Mouse (Mus musculus) heart, embryonic 13.5 days (tissue): Measurements from ENCODE around the gene Ttll3. TPM values are rescaled to one million over a fixed set of nuclear protein-coding genes. Genes with fewer than 3 reads are reported as not detected.

Experiments used
- ATAC-seq: fragments of 200-750 bp; cut with Nextera tagmentation; 2 replicates; pipeline ENCODE4 v1.8.0; 2017; ENCODE audit warnings: moderate TSS enrichment; ENCODE audit not compliant: insufficient number of reproducible peaks, low FRiP score, low TSS enrichment; ENCODE audit errors: extremely low read depth
- H3K27ac ChIP-seq: fragments of 300-500 bp; sonication (generic); replicated peaks from 2 replicates; pipeline ENCODE4 v1.5.1; 2015; ENCODE audit warnings: moderate library complexity, mild to moderate bottlenecking, inconsistent platforms
- H3K27me3 ChIP-seq: fragments of 300-500 bp; sonication (generic); replicated peaks from 2 replicates; pipeline ENCODE4 v1.6.1; 2015; ENCODE audit warnings: mild to moderate bottlenecking, inconsistent platforms
- H3K36me3 ChIP-seq: fragments of 300-500 bp; sonication (generic); 2 replicates; pipeline ENCODE4 v1.6.1; 2015; ENCODE audit warnings: mild to moderate bottlenecking, inconsistent platforms
- H3K4me1 ChIP-seq: fragments of 300-500 bp; sonication (generic); 2 replicates; pipeline ENCODE4 v1.6.1; 2015; ENCODE audit warnings: inconsistent platforms
- H3K4me2 ChIP-seq: fragments of 300-500 bp; sonication (generic); 2 replicates; pipeline ENCODE4 v1.6.1; 2015; ENCODE audit warnings: inconsistent platforms, mild to moderate bottlenecking, moderate library complexity
- H3K4me3 ChIP-seq: fragments of 300-500 bp; sonication (generic); 2 replicates; pipeline ENCODE4 v1.5.1; 2015; ENCODE audit warnings: moderate library complexity, mild to moderate bottlenecking, inconsistent platforms
- H3K9ac ChIP-seq: fragments of 300-500 bp; sonication (generic); 2 replicates; pipeline ENCODE4 v1.6.1; 2015; ENCODE audit warnings: inconsistent platforms, mild to moderate bottlenecking, moderate library complexity
- H3K9me3 ChIP-seq: fragments of 300-500 bp; sonication (generic); 2 replicates; pipeline ENCODE4 v1.6.1; 2016; ENCODE audit warnings: inconsistent platforms
- WGBS: fragments of 180-500 bp; shearing (Covaris S2); methylation state at CpG from one replicate; pipeline ENCODE4 v1.1.7; 2015; ENCODE audit warnings: mixed read lengths; 5-methylcytosine and 5-hydroxymethylcytosine counted together
- polyA plus RNA-seq: library from polyadenylated mRNA; unstranded; fragments of >200 nt; fragmentation: Nextera tagmentation; extraction: Ambion mirVana; gene quantifications from 2 replicates; pipeline ENCODE4 v1.2.1, GENCODE M21; 2015

Gene Ttll3
- polyA plus RNA-seq, 1 experiment from 2014 or later, result 2.0 TPM

DNA sequence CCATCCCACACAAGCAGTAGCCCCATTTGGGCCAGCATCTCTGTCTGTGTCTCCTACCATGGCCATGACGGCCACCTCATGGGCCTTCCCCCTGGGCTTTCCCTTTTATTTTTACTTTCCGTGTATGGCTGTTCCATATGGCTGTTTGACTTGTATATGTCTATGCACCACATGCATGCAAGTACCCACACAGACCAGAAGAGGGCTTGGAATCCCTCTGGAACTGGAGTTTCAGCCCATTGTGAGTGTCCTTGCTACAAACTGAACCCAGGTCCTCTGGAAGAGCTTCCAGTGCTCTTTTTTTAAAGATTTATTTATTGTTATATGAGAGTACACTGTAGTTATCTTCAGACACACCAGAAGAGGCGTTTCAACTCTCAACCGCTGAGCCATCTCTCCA is 27.6 kb upstream of the Ttll3 start:
- Histone ChIP-seq H3K36me3 (peaks cover 4% of the 10 kb centered on the region), H3K27ac (no peak overlapping the region), H3K4me3 (no peak overlapping the region), H3K9me3 (no peaks in the 10 kb centered on the region), H3K4me1 (no peaks in the 10 kb centered on the region), H3K9ac (no peak overlapping the region), H3K27me3 (no peaks in the 10 kb centered on the region; the same call in 1 of the 2 replicates), H3K4me2 (no peak overlapping the region)
- 60% methylated on average over 4 of the region's 4 CpGs for WGBS
- no peak for ATAC-seq

- no peak for ATAC-seq
- no peak overlapping the region for H3K9ac ChIP-seq
- H3K4me1 ChIP-seq, result no peaks in the 10 kb centered on the region
- H3K4me2 ChIP-seq, result no peak overlapping the region
- peaks cover 12% of the 10 kb centered on the region for H3K36me3 ChIP-seq
- H3K4me3 ChIP-seq, result no peak overlapping the region
- H3K9me3 ChIP-seq, result no peaks in the 10 kb centered on the region
- WGBS, result 80% methylated on average over 1 of the region's 1 CpGs
- no peaks in the 10 kb centered on the region; the same call in 1 of the 2 replicates for H3K27me3 ChIP-seq
- H3K27ac ChIP-seq, result no peak overlapping the region
Observed at GRCm38 (mm10) chr6:113362241-113362640, 26.8 kb upstream of the Ttll3 start.

DNA sequence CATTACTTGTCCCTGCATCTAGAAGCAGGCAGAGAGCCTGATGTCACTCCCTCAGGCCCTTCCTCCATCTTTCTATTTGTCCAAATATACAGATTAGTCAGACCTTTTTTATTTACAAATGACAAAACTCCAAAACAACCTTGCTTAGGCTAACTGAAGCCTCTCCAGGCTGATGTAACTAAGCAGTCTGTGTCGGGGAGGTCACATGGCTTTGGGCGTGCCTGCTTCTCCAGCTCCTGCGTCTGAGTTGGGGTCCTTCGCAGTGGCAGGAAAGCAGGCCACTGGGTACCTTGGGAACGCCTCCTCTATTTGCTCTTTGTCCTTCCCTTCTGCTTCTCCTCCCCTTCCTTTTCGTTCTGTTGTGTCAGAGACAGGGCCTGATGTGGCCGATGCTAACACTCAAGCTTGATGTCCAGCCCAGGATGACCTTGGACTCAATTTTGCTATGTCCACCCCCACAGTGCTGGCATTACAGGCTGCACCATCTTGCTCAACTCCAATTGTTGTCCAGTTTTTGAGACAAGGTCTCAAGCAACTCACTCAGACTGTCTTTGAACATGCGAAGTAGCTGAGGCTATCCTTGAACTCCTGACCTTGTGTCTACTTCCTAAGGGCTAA is 24.4 kb upstream of the Ttll3 start:
- peaks cover 34% of the 10 kb centered on the region for H3K36me3 ChIP-seq
- no peak for ATAC-seq
- H3K9me3 ChIP-seq, result no peaks in the 10 kb centered on the region
- H3K4me3 ChIP-seq, result no peak overlapping the region
- no peak overlapping the region for H3K9ac ChIP-seq
- H3K4me1 ChIP-seq, result no peaks in the 10 kb centered on the region
- 59% methylated on average over 8 of the region's 8 CpGs for WGBS
- no peak overlapping the region for H3K4me2 ChIP-seq
- H3K27me3 ChIP-seq, result no peaks in the 10 kb centered on the region
- H3K27ac ChIP-seq, result no peak overlapping the region

- 86% methylated on average over 6 of the region's 6 CpGs for WGBS
- ATAC-seq, result no peak
- peaks cover 54% of the 10 kb centered on the region for H3K36me3 ChIP-seq
Observed at GRCm38 (mm10) chr6:113366639-113367038, 22.4 kb upstream of the Ttll3 start.

GRCm38 (mm10) chr6:113367574-113367973 is 21.5 kb upstream of the Ttll3 start:
- Histone ChIP-seq H3K27me3 (no peaks in the 10 kb centered on the region), H3K4me1 (no peaks in the 10 kb centered on the region), H3K36me3 (peaks cover 64% of the 10 kb centered on the region), H3K9me3 (no peaks in the 10 kb centered on the region), H3K4me2 (no peak overlapping the region), H3K9ac (no peak overlapping the region), H3K27ac (no peak overlapping the region), H3K4me3 (no peak overlapping the region)
- no peak for ATAC-seq
- WGBS, result 95% methylated on average over 1 of the region's 1 CpGs

More at GRCm38 (mm10) chr6:113366639-113367038, 22.4 kb upstream of the Ttll3 start:
- H3K27ac ChIP-seq, result no peak overlapping the region
- H3K27me3 ChIP-seq, result no peaks in the 10 kb centered on the region
- no peak overlapping the region for H3K4me2 ChIP-seq
- H3K9ac ChIP-seq, result no peak overlapping the region
- H3K4me3 ChIP-seq, result no peak overlapping the region
- H3K9me3 ChIP-seq, result no peaks in the 10 kb centered on the region
- H3K4me1 ChIP-seq, result no peaks in the 10 kb centered on the region

GRCm38 (mm10) chr6:113368124-113368523 is 20.9 kb upstream of the Ttll3 start:
- 76% methylated on average over 7 of the region's 7 CpGs for WGBS
- H3K4me1 ChIP-seq, result no peaks in the 10 kb centered on the region
- ATAC-seq, result no peak
- H3K9ac ChIP-seq, result no peak overlapping the region
- H3K27ac ChIP-seq, result no peak overlapping the region
- H3K27me3 ChIP-seq, result no peaks in the 10 kb centered on the region
- H3K4me2 ChIP-seq, result no peak overlapping the region
- H3K36me3 ChIP-seq, result peaks cover 69% of the 10 kb centered on the region
- no peak overlapping the region for H3K4me3 ChIP-seq
- no peaks in the 10 kb centered on the region for H3K9me3 ChIP-seq

DNA sequence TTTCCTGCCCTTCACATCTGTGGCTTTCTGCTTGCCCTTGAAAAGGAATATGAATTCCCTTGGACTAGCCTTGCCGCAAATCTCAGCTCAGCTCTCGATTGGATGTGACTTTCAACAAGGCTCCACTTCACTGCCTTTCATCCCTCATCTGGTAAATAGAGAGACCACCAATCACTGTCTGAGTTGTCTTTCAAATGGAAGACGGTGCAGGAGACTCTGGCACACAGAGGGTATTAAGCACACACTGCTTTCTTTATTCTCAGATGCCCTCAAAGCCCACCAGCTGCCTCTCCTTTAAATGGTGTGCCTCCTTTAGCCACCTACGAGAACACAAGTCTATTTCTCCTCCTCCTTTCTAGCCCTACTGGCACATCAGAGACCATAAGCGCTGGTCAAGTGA is 20.5 kb upstream of the Ttll3 start:
- 85% methylated on average over 5 of the region's 5 CpGs for WGBS
- H3K9ac ChIP-seq, result no peak overlapping the region
- no peaks in the 10 kb centered on the region for H3K9me3 ChIP-seq
- H3K27me3 ChIP-seq, result no peaks in the 10 kb centered on the region
- peaks cover 74% of the 10 kb centered on the region for H3K36me3 ChIP-seq
- no peak overlapping the region for H3K4me2 ChIP-seq
- no peak overlapping the region for H3K27ac ChIP-seq
- H3K4me1 ChIP-seq, result no peaks in the 10 kb centered on the region
- no peak overlapping the region for H3K4me3 ChIP-seq
- no peak for ATAC-seq

- Histone ChIP-seq H3K4me3 (no peak overlapping the region), H3K9me3 (no peaks in the 10 kb centered on the region), H3K27me3 (no peaks in the 10 kb centered on the region), H3K27ac (no peak overlapping the region), H3K4me2 (no peak overlapping the region), H3K9ac (no peak overlapping the region), H3K36me3 (peaks cover 91% of the 10 kb centered on the region), H3K4me1 (no peaks in the 10 kb centered on the region)
- ATAC-seq, result no peak; the same call in 1 of the 2 replicates
- WGBS, result 86% methylated on average over 20 of the region's 20 CpGs
Observed at GRCm38 (mm10) chr6:113370194-113370929, 18.7 kb upstream of the Ttll3 start.

DNA sequence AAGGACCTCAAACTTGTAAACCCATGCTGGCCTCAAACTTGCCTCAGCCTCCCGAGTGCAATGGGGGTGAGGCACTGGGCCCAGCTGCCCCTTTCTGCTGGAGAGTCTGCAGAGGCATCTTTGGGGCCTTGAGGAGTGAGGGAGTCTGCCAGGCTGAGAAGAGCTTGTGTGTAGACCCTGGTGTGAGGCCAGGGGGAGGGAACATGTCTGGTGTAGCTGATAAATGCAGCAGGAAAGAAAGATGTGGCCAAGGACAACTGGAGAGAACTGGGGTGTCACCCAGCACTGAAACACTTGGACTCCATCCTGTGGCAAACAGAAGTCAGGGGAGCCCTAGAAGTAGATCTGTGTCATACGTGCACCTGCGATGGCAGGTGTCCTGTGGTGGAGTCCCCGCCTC is 15.6 kb upstream of the Ttll3 start:
- Histone ChIP-seq H3K27ac (no peak overlapping the region), H3K4me3 (no peak overlapping the region), H3K36me3 (peaks cover 75% of the 10 kb centered on the region), H3K27me3 (no peaks in the 10 kb centered on the region), H3K9me3 (no peaks in the 10 kb centered on the region), H3K9ac (no peak overlapping the region), H3K4me2 (no peak overlapping the region), H3K4me1 (peaks cover 6% of the 10 kb centered on the region)
- WGBS, result 85% methylated on average over 4 of the region's 4 CpGs
- ATAC-seq, result no peak

GRCm38 (mm10) chr6:113377172-113377495 is 11.9 kb upstream of the Ttll3 start:
- H3K36me3 ChIP-seq, result peaks cover 57% of the 10 kb centered on the region
- no peak for ATAC-seq

GRCm38 (mm10) chr6:113377496-113378385 is 11.3 kb upstream of the Ttll3 start, which contains the start of the genes Tada3 and Arpc4:
Gene Tada3 (minus strand): TSS chr6:113377883.
Gene Arpc4 (plus strand): TSS chr6:113378115.
- Histone ChIP-seq H3K9ac (peak within 1 kb of the TSS; percentile 97), H3K9me3 (no peaks in the 10 kb centered on the region), H3K4me2 (peak within 1 kb of the TSS; percentile 94), H3K4me3 (peak within 1 kb of the TSS; percentile 96), H3K4me1 (peaks cover 24% of the 10 kb centered on the region), H3K36me3 (peaks cover 57% of the 10 kb centered on the region), H3K27ac (peak within 1 kb of the TSS; percentile 96), H3K27me3 (no peaks in the 10 kb centered on the region)
- ATAC-seq, result peak; percentile 90
- under 1% methylated on average over 58 of the region's 61 CpGs for WGBS

More at GRCm38 (mm10) chr6:113377172-113377495, 11.9 kb upstream of the Ttll3 start:
- Histone ChIP-seq H3K4me1 (peaks cover 24% of the 10 kb centered on the region), H3K9me3 (no peaks in the 10 kb centered on the region), H3K4me2 (peak overlapping the region; percentile 94), H3K27me3 (no peaks in the 10 kb centered on the region), H3K4me3 (peak overlapping the region; percentile 96), H3K9ac (peak overlapping the region; percentile 97), H3K27ac (peak overlapping the region; percentile 96)
- WGBS, result 6% methylated on average over 7 of the region's 7 CpGs
